Mouse (Mus musculus): ENCODE data around the gene Btbd35f12.
"Not testable (repeated sequence)": the region's sequence is repeated elsewhere in the genome, so short reads cannot be mapped to it uniquely, and the experiment has no call there.

Btbd35f12 gene

DNA sequence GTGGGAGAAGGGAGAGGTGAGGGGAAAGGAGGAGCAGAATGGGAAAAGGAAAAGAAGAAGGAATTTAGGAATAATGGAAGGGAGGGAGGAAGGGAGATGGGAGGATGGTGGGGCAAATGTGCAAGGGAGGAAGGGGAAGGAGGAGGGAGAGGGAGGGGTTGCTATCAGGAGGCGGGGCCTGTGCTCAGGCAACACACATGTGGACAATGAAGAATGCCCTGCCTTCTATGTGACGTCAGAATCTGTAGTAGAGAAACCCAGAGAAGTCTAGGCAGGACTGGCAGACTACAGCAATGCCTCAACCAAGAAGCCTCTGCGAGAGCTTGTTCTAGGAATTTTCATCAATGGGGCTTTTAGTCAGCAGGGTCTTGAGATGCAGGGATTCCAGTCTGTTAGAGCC lies at the start of gene Btbd35f12:
TSS of gene Btbd35f12 (plus strand) at position 301 of the 400 bp plus-strand sequence.
- DNase-seq (ENCODE audit: low spot score): not testable (repeated sequence)

DNA sequence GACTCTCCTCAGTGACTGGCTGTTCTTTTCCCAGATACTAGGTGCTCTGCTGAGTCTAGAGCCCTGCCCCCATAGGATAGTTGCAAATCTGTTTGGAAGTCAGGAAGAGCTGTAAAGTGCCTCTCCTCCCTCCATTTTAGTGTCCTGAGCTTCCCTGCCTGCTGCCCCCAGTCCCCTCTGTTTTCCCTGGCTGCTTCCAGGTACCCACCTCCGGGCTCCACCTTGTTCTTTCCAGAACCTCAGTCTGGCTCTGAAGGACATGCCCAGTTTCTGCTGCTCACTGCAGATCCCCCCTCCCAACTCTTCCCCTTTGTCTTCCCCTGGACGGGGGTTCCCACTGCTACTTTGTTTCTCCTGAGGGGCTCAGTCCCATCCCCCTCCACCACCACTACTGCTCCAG lies 40.1 kb downstream of the Btbd35f12 start:
- DNase-seq (ENCODE audit: low spot score): not testable (repeated sequence)
